ENCODE assay signal across 25 mouse cellular contexts in genomic region chr11:113206099-113206498, GRCm38 (mm10).
DNase-seq lines count a peak whose midpoint lies in the region; TF ChIP-seq lines count a peak whose summit lies in the region.
"Had no signal": no experiment of that assay in that cellular context is flagged by ENCODE, and none has a peak within 500 bp of the region (broad histone marks: within the 10 kb centered on the region; RNA-seq: fewer than 3 reads in every experiment).

No protein-coding gene starts in this region.

- no peak for TF ChIP-seq CTCF in thymus, adult 2 months (IDR thresholded peaks at IDR 0.05; ENCODE audit: borderline replicate concordance, control insufficient read depth, extremely low read depth, insufficient read depth, low read length, poor library complexity)

- intact Hi-C loops in left cerebral cortex, postnatal 4 days (cut with DNase I) = no loop called here
- intact Hi-C loops in left cerebral cortex, postnatal 36 days (cut with DNase I) = no loop called here

- no peak overlapping the region for H3K4me3 ChIP-seq in thymus, adult 2 months (ENCODE audit: control insufficient read depth, insufficient read depth, low read length)
- H3K4me3 ChIP-seq: embryonic facial prominence, embryonic 10.5 days; heart, embryonic 13.5 days; hindbrain, embryonic 12.5 days; layer of hippocampus, adult 2 months; limb, embryonic 12.5 days; midbrain, embryonic 12.5 days; neural tube, embryonic 13.5 days had no signal

- DNase-seq in cerebellum, postnatal 10 days = peak; percentile 76 to 78
- DNase-seq in cerebellum, postnatal 36 days = no peak
- peak; percentile 69 for DNase-seq in left cerebral cortex, postnatal 4 days
- DNase-seq in left cerebral cortex, postnatal 36 days (ENCODE audit: low spot score in 2 of 2) = no peak
- DNase-seq in CD4-positive helper T cell, adult 2 months (ENCODE audit: low read depth, low spot score) = peak; percentile 81
- peak; percentile 64 for DNase-seq in brain, embryonic 18.5 days (ENCODE audit: low read depth, low spot score)
- no peak for DNase-seq in thymus, adult 2 months
- DNase-seq in spleen, adult 12 weeks (ENCODE audit: low spot score) = no peak
- DNase-seq: adrenal gland, adult 2 months; cerebellum, adult 2 months; gastrocnemius, postnatal 14 days; heart, adult 18-20 months; kidney, postnatal 25 days; lung, adult 18-20 months; lung, postnatal 10 days; retina, postnatal 1 day; thymus, postnatal 36 days had no signal

- H3K27me3 ChIP-seq in thymus, adult 2 months (ENCODE audit: control insufficient read depth, insufficient read depth, low read length) = peaks cover 4% of the 10 kb centered on the region; the same call in 1 of the 2 replicates
- H3K27me3 ChIP-seq: heart, embryonic 13.5 days; limb, embryonic 12.5 days; neural tube, embryonic 13.5 days; Patski had no signal

- H3K4me1 ChIP-seq in thymus, adult 2 months (replicated peaks; ENCODE audit: control insufficient read depth, insufficient read depth, low read length) = peaks cover 12% of the 10 kb centered on the region
- H3K4me1 ChIP-seq: hindbrain, embryonic 12.5 days; limb, embryonic 12.5 days had no signal

- WGBS in thymus, adult 2 months = 68% methylated on average over 10 of the region's 10 CpGs

- H3K27ac ChIP-seq in thymus, adult 2 months (ENCODE audit: control insufficient read depth, insufficient read depth, low read length) = no peak overlapping the region
- H3K27ac ChIP-seq: embryonic facial prominence, embryonic 10.5 days; heart, embryonic 13.5 days; hindbrain, embryonic 12.5 days; layer of hippocampus, adult 2 months; limb, embryonic 12.5 days; midbrain, embryonic 12.5 days; neural tube, embryonic 13.5 days had no signal

- H3K36me3 ChIP-seq in thymus, adult 2 months (ENCODE audit: control insufficient read depth, insufficient read depth, low read length) = no peaks in the 10 kb centered on the region
- H3K36me3 ChIP-seq: embryonic facial prominence, embryonic 10.5 days; heart, embryonic 13.5 days; hindbrain, embryonic 12.5 days; limb, embryonic 12.5 days; midbrain, embryonic 12.5 days; neural tube, embryonic 13.5 days had no signal

- TF ChIP-seq POLR2A in thymus, adult 2 months (IDR thresholded peaks at IDR 0.05; ENCODE audit: control insufficient read depth, extremely low read depth, insufficient read depth, low read length, poor library complexity) = no peak

Comparison
In these comparisons a context has a peak if more than half of its experiments do, and no peak if none do; other contexts are left out.
1. DNase-seq: peak in cerebellum, postnatal 10 days (2 of 2), left cerebral cortex, postnatal 4 days (single experiment), CD4-positive helper T cell, adult 2 months (single experiment) and brain, embryonic 18.5 days (single experiment); none in cerebellum, postnatal 36 days (0 of 2), left cerebral cortex, postnatal 36 days (0 of 2), thymus, adult 2 months (single experiment) and spleen, adult 12 weeks (single experiment).